Mouse (Mus musculus): Measurements from ENCODE around the gene Gsdma3. TPM values are rescaled to one million over a fixed set of nuclear protein-coding genes. Genes with fewer than 3 reads are reported as not detected.
"Not testable (repeated sequence)": the region's sequence is repeated elsewhere in the genome, so short reads cannot be mapped to it uniquely, and the experiment has no call there.

The Gsdma3 gene
- polyA plus RNA-seq, 1 experiment from 2014 or later, result not detected

GRCm38 (mm10) chr11:98646459-98646858 lies 20.3 kb downstream of the Gsdma3 start, which contains the start of gene Gsdma2:
Gene Gsdma2, plus strand, starts transcription at chr11:98646759.
- WGBS, result 43% methylated on average over 2 of the region's 2 CpGs
- no peak within 1 kb of the TSS for H3K4me2 ChIP-seq (replicated peaks; ENCODE audit: low read depth)
- H3K9me3 ChIP-seq (ENCODE audit: control insufficient read depth), result no peaks in the 10 kb centered on the region
- no peaks in the 10 kb centered on the region for H3K27me3 ChIP-seq (replicated peaks; ENCODE audit: control insufficient read depth, insufficient read depth, low read length)
- H3K9ac ChIP-seq (ENCODE audit: low read depth, low read length), result no peak within 1 kb of the TSS
- H3K36me3 ChIP-seq (ENCODE audit: control insufficient read depth, insufficient read depth), result no peaks in the 10 kb centered on the region
- ATAC-seq, result no peak
- H3K4me1 ChIP-seq (replicated peaks; ENCODE audit: control insufficient read depth, insufficient read depth, low read length), result no peaks in the 10 kb centered on the region
- no peak within 1 kb of the TSS for H3K4me3 ChIP-seq (ENCODE audit: low read depth, low read length)
- no peak for TF ChIP-seq CTCF (IDR thresholded peaks at IDR 0.05; ENCODE audit: low read depth)
- H3K27ac ChIP-seq (ENCODE audit: low read depth, low read length), result no peak within 1 kb of the TSS

GRCm38 (mm10) chr11:98655076-98655475 lies 28.9 kb downstream of the Gsdma3 start:
- 8% methylated on average over 7 of the region's 7 CpGs for WGBS

GRCm38 (mm10) chr11:98660517-98660916 lies 34.4 kb downstream of the Gsdma3 start:
- Histone ChIP-seq H3K9me3 (ENCODE audit: control insufficient read depth) (no peaks in the 10 kb centered on the region), H3K27ac (ENCODE audit: low read depth, low read length) (no peak overlapping the region), H3K4me2 (replicated peaks; ENCODE audit: low read depth) (no peak overlapping the region), H3K4me1 (replicated peaks; ENCODE audit: control insufficient read depth, insufficient read depth, low read length) (no peaks in the 10 kb centered on the region), H3K9ac (ENCODE audit: low read depth, low read length) (no peak overlapping the region), H3K27me3 (replicated peaks; ENCODE audit: control insufficient read depth, insufficient read depth, low read length) (no peaks in the 10 kb centered on the region), H3K36me3 (ENCODE audit: control insufficient read depth, insufficient read depth) (no peaks in the 10 kb centered on the region), H3K4me3 (ENCODE audit: low read depth, low read length) (no peak overlapping the region)
- no peak for ATAC-seq
- TF ChIP-seq CTCF (IDR thresholded peaks at IDR 0.05; ENCODE audit: low read depth), result peak; percentile 86
- 14% methylated on average over 6 of the region's 6 CpGs for whole genome bisulfite sequencing

More at GRCm38 (mm10) chr11:98655076-98655475, 28.9 kb downstream of the Gsdma3 start:
- not testable (repeated sequence) for H3K4me1 ChIP-seq (replicated peaks; ENCODE audit: control insufficient read depth, insufficient read depth, low read length); H3K4me3 ChIP-seq (ENCODE audit: low read depth, low read length); H3K9ac ChIP-seq (ENCODE audit: low read depth, low read length); H3K27me3 ChIP-seq (replicated peaks; ENCODE audit: control insufficient read depth, insufficient read depth, low read length); H3K36me3 ChIP-seq (ENCODE audit: control insufficient read depth, insufficient read depth); H3K9me3 ChIP-seq (ENCODE audit: control insufficient read depth); H3K27ac ChIP-seq (ENCODE audit: low read depth, low read length); H3K4me2 ChIP-seq (replicated peaks; ENCODE audit: low read depth)
- ATAC-seq, result peak; percentile 73; the same call in 1 of the 2 replicates
- peak; percentile 83 for TF ChIP-seq CTCF (IDR thresholded peaks at IDR 0.05; ENCODE audit: low read depth)

GRCm38 (mm10) chr11:98664091-98664490 lies 37.9 kb downstream of the Gsdma3 start, which contains the start of gene Gsdma:
Gene Gsdma, plus strand, starts transcription at chr11:98664351.
- Histone ChIP-seq H3K4me1 (replicated peaks; ENCODE audit: control insufficient read depth, insufficient read depth, low read length) (no peaks in the 10 kb centered on the region), H3K9ac (ENCODE audit: low read depth, low read length) (no peak within 1 kb of the TSS), H3K4me3 (ENCODE audit: low read depth, low read length) (no peak within 1 kb of the TSS), H3K9me3 (ENCODE audit: control insufficient read depth) (no peaks in the 10 kb centered on the region), H3K27ac (ENCODE audit: low read depth, low read length) (no peak within 1 kb of the TSS), H3K36me3 (ENCODE audit: control insufficient read depth, insufficient read depth) (no peaks in the 10 kb centered on the region), H3K4me2 (replicated peaks; ENCODE audit: low read depth) (no peak within 1 kb of the TSS), H3K27me3 (replicated peaks; ENCODE audit: control insufficient read depth, insufficient read depth, low read length) (0 out of 2 replicates have a peak, but pooled peaks cover 3% of the 10 kb centered on the region)
- no peak for TF ChIP-seq CTCF (IDR thresholded peaks at IDR 0.05; ENCODE audit: low read depth)
- no peak for ATAC-seq
- 17% methylated on average over 4 of the region's 4 CpGs for WGBS

- Histone ChIP-seq H3K4me3 (ENCODE audit: low read depth, low read length) (no peak overlapping the region), H3K4me2 (replicated peaks; ENCODE audit: low read depth) (no peak overlapping the region)
- no peak; the same call in 1 of the 2 replicates for ATAC-seq
Measured at GRCm38 (mm10) chr11:98668984-98669383, 42.8 kb downstream of the Gsdma3 start.

GRCm38 (mm10) chr11:98671284-98671815 lies 45.2 kb downstream of the Gsdma3 start:
- ATAC-seq, result no peak
- Histone ChIP-seq H3K4me3 (ENCODE audit: low read depth, low read length) (no peak overlapping the region), H3K36me3 (ENCODE audit: control insufficient read depth, insufficient read depth) (no peaks in the 10 kb centered on the region), H3K9ac (ENCODE audit: low read depth, low read length) (no peak overlapping the region), H3K27ac (ENCODE audit: low read depth, low read length) (no peak overlapping the region), H3K9me3 (ENCODE audit: control insufficient read depth) (no peaks in the 10 kb centered on the region), H3K4me2 (replicated peaks; ENCODE audit: low read depth) (no peak overlapping the region), H3K27me3 (replicated peaks; ENCODE audit: control insufficient read depth, insufficient read depth, low read length) (0 out of 2 replicates have a peak, but pooled peaks cover 3% of the 10 kb centered on the region), H3K4me1 (replicated peaks; ENCODE audit: control insufficient read depth, insufficient read depth, low read length) (no peaks in the 10 kb centered on the region)
- no peak for TF ChIP-seq CTCF (IDR thresholded peaks at IDR 0.05; ENCODE audit: low read depth)
- 67% methylated on average over 3 of the region's 3 CpGs for WGBS

More at GRCm38 (mm10) chr11:98668984-98669383, 42.8 kb downstream of the Gsdma3 start:
- Histone ChIP-seq H3K9me3 (ENCODE audit: control insufficient read depth) (no peaks in the 10 kb centered on the region), H3K4me1 (replicated peaks; ENCODE audit: control insufficient read depth, insufficient read depth, low read length) (no peaks in the 10 kb centered on the region), H3K27me3 (replicated peaks; ENCODE audit: control insufficient read depth, insufficient read depth, low read length) (0 out of 2 replicates have a peak, but pooled peaks cover 3% of the 10 kb centered on the region), H3K36me3 (ENCODE audit: control insufficient read depth, insufficient read depth) (no peaks in the 10 kb centered on the region), H3K9ac (ENCODE audit: low read depth, low read length) (no peak overlapping the region), H3K27ac (ENCODE audit: low read depth, low read length) (no peak overlapping the region)
- 19% methylated on average over 2 of the region's 2 CpGs for WGBS
- TF ChIP-seq CTCF (IDR thresholded peaks at IDR 0.05; ENCODE audit: low read depth), result no peak

All from intestine, postnatal 0 days (tissue).